Mouse (Mus musculus): ENCODE measurements around the gene Slc8a1.

Slc8a1 gene

DNA sequence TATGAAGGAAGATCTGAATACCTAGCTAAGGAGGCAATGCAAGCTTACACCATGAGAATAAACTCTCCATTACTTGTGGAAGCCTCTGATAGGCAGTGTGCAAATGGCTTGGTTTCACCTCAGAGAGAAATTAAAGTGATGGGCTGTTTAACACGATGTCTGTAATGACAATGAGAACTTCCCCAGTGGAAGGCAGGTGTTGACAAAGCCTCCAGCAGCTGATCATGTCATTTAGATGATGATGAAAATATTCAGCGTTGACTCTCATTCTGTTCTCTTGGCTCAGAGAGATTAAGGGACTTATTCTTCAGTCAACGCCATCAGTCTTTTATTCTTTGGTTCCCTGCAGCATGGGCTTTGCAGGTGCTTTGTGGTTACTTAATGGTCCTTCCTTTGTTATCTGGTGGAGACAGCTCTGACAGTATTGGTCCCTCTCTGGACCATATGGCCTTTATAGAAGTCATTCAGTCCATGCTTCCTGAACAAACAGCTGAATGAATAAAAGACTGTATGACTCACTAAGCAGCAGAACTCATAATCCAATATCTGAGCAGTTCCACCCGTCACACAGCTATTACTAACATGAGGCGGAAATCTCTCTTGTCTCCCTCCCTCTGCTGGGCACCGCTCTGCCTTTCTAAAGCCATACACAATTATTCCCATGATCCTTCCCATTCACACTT, 184.0 kb downstream of the Slc8a1 start:
- DNase-seq (ENCODE audit: low spot score) = no peak

DNA sequence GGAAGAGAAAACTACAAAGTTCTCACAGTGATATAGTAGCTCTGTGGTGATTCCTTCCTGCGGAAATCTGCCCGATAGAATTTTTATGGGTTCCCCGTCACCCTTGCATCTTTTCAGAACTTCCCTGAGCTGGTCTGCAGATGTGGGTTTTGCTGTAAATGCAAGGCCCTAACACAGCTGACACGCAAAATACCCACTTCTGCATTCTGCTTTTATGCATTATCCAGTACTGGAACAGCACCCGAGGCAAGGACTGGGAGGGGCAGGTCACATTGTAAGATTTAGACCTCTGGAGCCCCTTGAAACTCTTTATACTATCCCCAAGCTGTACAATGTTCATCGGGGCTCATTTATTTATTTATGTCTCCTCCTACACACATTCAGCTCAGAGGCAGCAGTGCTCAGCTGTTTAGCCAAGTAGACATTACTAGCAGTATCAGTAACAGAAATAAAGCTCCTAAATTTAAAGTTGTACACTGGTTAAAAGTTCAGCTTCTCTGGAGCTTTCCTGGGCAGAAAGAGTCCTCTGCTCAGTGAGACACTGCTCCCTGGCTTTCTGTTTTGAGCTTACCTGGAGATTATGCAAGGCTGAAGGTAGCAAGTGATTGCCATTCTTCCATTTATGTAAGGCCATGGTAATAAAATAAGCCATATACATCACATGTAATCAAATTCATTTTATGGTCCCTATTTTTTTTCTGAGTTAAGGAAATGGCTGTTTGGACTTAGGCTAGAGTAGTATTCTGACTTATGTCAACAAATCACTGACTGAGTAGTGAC, 186.1 kb downstream of the Slc8a1 start:
- DNase-seq (ENCODE audit: low spot score) = no peak

DNA sequence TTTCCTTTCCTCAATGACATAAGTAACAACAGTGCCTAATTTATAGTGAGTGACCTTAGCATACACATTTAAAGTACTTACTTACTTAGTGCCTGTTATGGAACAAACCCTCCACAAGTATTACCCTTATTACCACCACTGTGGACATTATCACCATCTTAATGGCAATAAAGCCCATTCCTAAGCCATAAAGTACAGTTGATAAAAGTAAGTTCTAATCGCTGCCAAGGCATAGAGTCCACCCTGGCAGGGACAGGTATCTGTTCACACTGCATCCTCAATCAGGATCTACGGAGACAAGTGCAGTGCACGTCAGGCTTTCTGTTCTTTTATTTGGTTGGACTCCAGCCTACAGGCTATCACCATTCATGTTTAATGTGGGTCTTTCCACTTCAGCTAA, 187.3 kb downstream of the Slc8a1 start:
- DNase-seq (ENCODE audit: low spot score) = no peak

DNA sequence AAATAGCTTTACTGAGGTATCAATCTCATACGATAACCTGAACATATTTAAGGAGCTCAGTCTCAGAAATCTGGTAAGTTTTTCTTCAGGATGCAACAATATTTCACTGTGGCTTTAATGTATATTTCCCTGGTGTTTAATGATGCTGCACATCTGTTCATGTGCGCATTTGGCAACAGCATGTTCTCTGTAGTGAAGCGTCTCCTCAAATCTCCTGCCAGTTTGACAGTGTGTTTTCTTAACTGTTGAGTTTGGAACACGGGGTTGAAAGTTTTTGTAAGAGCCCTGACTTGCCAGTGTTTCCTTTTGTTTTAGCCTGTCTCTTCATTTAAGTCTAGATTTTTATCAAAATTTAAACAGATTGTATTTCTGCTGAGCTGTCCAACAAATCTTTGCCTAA, 190.2 kb downstream of the Slc8a1 start:
- no peak for DNase-seq (ENCODE audit: low spot score)

DNA sequence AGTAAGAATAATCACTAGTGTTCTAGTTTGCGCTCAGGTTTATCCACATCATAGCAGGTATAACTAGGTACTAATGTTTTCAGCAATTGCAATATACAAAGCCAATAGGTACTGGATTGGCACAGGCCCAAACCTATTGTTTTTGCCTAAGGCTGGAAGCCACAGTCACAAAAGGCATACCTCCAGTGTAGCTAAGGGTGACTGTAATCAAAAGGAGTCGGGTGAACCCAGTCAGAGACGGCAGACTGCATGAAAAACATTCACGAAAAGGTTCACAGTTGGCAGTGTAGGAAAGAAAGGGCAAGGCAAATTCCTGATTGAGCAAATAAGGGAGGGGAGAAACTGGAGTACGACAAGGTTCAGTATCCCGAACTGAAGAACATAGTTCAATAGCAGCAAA, 191.7 kb downstream of the Slc8a1 start:
- DNase-seq (ENCODE audit: low spot score) = no peak

DNA sequence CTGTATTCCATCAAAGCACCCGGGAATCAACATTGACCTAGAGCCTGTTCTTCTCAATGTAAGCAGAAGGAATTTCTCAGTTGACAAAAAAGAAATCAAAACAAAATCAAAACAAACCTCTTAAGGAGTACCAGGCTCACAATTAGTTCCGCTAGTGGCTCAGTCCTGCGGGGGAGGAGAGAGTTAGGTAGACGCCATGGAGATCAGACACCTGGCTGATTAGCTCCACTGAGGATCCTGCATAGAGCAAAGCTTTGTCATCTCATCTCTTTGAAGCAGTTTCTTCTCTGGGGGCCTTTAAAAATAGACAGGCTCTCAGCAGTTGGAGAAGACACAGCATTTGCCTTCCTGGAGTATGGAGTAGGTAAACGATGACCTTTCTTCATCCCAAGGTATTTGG, 192.2 kb downstream of the Slc8a1 start:
- DNase-seq (ENCODE audit: low spot score) = no peak

DNA sequence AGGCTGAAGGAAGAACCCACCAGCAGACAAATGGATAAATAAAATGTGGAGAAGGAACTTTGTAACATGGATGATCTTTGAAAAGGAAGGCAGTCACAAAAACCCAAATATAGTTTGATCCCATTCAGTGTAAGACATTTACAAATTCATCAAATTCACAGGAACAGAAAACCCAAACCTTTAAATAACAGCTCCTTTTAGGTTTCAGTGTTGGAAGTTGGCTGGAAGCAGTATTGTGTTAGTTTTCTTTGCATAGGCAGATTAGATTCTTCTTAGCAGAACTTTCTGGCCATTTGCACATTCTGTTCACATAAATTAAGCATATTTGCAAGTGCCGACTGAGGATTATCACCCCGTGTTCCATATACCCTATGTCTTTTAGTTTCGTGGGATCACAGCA, 193.3 kb downstream of the Slc8a1 start:
- no peak for DNase-seq (ENCODE audit: low spot score)

DNA sequence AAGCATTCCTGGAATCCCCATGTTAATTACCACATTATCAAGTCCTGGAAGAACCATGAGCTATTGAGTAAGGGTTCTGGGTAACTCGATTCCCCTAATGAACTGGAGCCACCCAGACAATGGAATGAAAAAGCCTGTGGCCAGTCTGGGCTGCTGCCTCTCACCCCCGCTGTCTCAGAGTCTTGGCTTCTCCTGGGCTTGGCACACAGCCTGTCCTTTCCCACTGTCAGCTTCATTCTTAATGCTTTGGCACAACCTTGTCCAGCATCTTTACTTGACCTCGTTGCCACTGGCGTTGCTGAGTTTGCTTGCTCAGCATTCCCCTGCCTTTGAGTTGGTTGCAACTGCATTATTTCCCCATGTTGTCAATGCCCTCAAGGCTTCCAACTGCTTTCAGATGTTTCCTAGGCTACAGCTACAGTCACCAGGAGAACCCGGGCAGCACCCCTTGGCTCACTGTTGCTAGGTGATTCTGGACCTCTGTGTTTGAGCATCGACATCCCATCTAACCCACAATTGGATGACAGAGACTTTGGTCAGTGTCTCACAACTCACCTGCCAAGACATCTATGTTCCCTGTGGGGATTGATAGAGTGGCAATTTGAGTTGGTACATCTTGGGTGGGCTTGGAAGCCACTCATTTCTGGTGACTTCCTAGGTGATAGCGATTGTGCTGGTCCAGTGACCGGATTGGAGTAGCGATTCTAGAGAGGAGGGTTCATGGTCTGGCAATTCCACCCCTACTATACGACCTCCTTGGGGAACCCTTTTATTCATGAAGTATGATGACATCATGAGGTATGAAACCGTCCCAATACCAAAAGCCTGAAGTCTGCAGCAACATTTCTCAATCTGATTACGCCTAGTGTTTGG, 195.6 kb downstream of the Slc8a1 start:
- no peak for DNase-seq (ENCODE audit: low spot score)

DNA sequence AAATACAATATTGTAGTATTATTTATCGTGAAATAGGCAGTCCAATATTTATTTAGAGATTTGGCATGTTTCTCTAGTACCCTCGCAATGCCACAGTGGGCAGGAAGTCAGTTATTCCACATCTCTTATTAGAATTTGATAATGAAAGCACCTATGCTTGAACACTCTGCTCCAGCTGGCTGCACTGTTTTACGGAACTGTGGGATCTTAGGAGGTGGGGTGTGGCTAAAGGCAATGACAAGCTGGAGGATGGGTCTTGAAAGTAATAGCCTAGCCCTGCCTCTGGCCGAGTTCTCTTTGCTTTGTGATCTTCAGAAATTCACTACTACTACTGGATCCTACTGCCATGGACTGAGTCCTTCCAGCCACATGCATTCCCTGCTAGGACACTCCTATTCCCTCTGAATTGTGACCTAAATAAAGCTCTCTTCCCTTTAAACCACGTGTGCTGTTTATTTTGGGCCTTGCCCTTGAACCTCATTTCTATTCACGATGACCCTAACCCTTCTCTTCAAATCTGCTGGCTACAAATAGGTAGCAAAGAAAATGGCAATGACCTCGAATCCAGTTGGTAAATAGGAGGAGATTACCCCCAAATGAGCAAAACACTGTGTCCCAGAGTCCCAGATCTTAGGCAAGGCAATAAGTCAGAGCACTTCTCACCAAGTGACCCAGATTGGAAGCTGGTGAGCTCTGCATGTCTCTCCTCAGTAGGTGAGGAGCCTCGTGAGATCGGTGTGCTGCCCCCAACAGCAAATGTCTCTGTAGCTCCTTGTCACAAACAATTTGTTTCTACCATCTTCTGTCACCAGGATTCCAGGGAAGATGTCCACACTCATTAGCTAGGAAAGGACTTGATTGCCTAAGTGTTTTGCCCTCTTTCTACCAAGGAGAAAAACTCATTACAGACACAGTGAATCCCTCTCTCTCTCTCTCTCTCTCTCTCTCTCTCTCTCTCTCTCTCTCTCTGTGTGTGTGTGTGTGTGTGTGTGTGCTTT, 199.7 kb downstream of the Slc8a1 start:
- DNase-seq (ENCODE audit: low spot score) = no peak

DNA sequence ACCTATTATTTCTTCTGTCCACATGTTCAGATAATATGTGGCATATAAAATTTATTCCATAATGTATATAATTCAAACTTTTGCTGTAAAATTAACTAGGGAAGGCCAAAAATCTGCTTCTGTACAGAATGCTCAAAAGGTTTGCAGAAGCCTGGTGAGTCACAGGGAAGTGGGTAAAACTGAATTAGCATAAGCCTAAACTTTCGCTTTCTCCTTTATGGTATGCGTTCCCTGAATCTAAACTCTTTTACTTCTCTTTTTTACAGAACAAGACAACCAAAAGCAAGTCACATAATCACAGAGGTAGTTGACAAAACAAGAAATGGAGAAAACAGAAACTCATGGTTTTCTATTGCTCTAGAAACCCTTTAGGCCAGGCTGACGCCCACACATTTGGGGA, 202.1 kb downstream of the Slc8a1 start:
- no peak for DNase-seq (ENCODE audit: low spot score)

DNA sequence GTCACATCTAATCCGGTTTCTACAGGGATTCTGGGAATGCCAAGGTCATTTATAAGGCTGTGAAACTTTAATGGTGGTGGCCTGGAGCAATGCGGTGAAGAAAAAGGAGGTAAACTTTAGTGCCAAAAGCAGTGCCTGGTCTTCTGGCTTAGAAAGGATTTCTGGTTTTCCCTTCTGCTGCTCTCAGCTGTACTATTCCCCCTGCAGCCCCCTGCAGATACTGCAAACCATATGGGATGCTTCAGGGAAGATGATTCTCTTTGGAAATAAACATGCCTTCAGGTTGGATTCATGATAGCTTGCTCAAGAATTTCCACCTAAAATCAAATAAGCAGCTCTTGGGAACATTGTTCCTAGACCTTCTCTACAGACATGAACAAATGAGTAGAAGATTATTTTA, 208.3 kb downstream of the Slc8a1 start:
- DNase-seq (ENCODE audit: low spot score) = no peak

DNA sequence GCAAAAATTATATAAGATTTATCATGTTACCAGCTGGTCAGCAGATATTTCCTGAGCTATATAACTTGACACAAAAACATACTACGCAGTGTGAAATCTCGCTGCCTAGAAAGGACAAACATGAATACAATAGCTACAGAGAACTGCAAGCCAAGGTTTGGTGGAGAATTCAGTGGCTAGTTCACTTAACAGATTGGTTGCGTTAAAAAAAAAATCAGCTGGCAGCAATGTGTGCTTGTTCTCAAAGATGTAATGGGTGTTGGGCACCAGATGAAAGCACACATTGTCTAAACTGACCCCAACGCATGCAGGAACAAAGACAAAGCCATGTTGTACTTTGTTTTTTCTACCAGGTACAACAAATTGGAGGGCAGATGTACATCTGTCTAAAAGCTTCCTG, 209.2 kb downstream of the Slc8a1 start:
- no peak for DNase-seq (ENCODE audit: low spot score)

DNA sequence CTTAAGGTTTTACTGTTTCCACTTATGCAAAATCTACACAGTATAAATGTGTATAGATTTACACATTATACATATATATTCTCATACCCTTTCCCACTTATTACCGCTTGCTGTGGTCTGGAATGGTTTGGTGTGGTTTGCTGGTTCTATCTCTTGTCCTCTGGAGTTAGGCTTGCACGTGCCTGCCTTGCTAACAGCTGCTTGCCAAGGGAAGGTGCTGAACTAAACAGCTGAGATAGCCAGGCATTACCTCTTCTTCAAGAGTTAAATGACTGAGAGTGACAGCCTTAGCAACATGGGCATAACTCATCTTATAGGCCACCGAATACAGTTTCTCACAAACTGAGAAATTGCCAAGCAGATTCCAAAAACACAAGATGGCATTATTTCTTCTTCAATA, 211.7 kb downstream of the Slc8a1 start:
- no peak for DNase-seq (ENCODE audit: low spot score)

DNA sequence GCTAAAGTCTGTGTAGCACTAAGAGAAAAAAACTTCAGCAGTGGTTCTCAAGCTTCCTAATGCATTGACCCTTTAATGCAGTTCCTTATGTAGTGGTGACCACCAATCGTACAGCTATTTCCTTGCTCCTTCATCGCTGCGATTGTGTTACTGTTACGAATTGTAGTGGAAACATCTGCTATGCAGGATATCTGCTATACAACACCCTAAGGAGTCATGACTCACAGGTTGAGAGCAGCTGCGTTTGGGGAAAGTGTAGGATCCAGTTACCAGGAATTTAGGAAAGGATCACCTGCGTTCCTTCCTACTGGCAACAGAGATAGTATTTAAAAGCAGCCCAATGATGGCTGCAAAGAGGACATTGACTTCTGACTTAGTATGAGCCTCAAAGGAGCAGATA, 213.4 kb downstream of the Slc8a1 start:
- no peak for DNase-seq (ENCODE audit: low spot score)

DNA sequence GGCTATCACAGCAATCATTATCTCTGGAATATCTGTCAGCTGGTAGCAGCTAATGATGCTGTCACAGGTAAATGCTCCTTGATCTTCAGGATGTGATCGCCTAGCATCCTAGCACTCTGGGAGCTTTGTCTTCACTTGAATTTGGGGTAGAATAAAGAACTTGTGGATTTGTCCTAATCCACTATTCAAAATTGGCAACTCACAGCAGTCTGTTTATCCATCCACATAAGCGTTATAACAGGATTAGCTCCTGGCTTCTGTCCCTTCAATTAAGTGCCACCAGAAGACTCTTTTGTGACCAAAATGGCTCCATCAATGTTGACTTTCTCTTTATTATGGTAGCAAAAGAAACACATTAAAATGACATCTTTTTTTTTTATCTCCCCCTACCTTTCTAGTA, 214.2 kb downstream of the Slc8a1 start:
- DNase-seq (ENCODE audit: low spot score) = no peak

DNA sequence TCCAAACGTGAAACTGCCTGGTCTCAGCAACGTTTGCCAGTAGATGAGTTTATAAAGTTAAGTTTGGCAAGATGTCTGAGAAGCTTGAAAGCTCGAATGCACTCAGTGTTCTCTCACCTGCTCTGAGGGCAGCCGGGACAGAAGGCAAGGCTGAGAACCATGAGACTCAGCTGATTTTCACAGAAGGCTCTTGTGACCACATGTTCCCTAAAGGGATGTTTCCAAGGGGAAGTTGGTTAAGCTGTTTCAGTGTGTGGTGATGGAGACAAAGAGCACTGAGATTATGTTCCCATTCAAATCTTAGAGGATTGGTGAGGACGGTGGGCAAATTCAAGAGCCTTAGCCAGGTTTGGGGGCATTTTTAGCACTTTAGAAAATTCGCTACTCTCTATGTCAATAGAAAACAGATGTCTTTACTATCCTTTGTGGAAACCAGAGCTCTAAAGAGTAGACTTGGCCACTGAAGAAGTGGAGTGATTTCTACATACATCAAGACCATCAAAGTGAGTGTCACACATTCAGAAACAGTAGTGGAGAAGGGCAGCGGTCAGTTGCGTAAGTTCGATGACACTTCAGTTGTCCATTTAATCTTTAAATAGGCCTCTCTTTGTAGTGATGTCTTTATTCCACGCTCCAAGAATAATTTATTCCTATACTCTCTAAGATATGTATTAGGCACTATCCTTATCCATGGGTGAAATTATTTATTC, 219.7 kb downstream of the Slc8a1 start:
- no peak for DNase-seq (ENCODE audit: low spot score)

DNA sequence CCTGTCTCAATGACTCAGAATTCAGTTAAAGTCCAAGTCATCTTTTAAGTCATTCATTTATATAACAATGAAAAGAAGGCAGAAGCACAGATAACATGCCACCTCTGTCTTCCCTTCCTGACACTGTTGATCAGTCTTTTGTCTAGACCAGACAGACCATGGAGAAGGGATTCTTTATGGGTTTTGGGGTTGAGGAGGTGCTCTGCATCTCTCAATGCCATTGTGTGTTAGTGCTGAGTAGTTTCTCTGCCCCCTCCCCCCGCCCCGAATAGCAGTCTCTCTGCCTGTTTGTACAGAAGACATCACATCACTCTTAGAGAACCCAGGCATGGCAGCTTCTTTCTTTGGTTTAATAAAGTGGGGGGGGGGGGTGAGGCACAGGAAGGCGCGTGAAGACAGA, 222.0 kb downstream of the Slc8a1 start:
- DNase-seq (ENCODE audit: low spot score) = no peak

DNA sequence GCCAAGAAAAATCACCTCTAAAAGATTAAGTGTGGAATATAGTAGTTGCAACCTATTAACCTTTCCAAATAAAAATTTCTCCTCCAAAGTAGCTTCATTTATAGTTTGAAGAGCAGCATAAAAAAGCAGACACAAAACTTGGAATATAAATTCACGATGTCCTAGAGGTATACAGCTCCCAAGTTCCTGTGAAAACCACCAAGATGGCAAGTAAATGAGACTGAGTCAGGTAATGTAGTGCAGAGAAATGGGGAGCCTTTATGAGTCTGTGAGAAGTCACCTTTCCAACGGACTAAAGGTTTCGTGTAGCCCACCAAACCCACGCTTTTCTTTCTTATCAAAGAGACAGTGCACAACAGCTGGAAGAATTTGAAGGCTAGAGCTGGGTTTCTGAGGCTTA, 224.2 kb downstream of the Slc8a1 start:
- no peak for DNase-seq (ENCODE audit: low spot score)

DNA sequence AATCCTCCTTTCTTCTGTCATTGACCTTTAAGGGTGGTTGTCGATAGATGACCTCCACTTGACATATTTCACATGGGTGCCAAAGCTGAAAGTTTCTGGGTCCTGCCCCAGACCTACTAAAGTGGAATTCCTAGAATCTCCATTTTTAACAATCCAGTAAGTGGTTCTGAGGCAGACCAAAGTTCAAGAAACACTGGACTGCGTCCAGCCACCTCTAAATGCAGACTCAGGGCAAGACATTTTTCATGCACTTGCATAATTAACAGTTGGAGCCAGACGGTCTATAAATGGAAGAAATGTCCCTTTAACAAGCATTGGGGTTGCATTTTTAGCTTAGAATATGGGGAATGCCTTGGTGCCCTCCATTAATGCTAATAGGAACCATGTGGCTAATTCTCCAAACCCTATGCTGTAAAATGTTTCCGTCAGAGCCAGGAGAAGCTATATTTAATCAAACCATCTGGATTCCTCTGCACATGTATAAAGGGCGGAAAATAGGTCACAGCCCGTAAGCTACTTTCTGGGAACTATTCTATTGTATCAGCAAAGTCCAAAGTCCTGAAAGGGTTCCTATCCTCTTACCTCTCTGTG, 224.7 kb downstream of the Slc8a1 start:
- DNase-seq (ENCODE audit: low spot score) = no peak

DNA sequence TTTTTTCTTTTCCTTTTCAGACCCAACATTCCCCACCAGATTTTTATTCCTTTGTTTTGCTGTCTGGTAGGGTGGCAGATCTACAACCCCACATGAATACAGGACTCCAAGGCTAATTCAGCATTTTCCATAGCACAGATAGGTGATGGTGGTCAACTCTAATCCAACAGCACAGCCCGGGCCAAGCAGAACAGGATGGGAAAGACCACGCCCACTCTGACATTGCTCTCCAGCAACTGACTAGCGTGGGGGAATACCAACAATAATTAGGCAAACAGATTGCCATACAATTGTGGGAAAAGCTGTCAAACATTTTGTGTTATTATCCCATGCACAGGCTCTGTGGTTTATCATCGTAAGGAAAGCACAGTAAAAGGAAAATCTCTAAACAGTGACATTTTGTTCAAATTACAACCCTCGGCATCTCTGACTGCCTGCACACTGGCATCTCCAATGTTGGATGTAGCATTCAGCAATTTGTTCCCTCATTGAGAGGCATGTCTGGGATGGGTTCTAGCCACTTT, 233.0 kb downstream of the Slc8a1 start:
- DNase-seq (ENCODE audit: low spot score) = no peak
